Mouse (Mus musculus): ENCODE results near the gene Sf3b3.
"Not testable (repeated sequence)": the region's sequence is repeated elsewhere in the genome, so short reads cannot be mapped to it uniquely, and the experiment has no call there.

Sf3b3 gene

GRCm38 (mm10) chr8:110846405-110847170, at the start of gene Sf3b3, which contains the start of gene Cog4:
Sf3b3 (minus strand) TSS chr8:110846787.
Cog4 (plus strand) TSS chr8:110846600.
- in situ Hi-C loops (cut with MboI) = no loop called here

GRCm38 (mm10) chr8:110895812-110896211, 49.2 kb upstream of the Sf3b3 start:
- in situ Hi-C loops (cut with MboI) = no loop called here

- in situ Hi-C loops (cut with MboI) = no loop called here
Observed at GRCm38 (mm10) chr8:110895254-110895653, 48.7 kb upstream of the Sf3b3 start.

GRCm38 (mm10) chr8:110894851-110895250, 48.3 kb upstream of the Sf3b3 start:
- in situ Hi-C loops (cut with MboI) = no loop called here

GRCm38 (mm10) chr8:110892913-110893312, 46.3 kb upstream of the Sf3b3 start:
- in situ Hi-C loops (cut with MboI) = no loop called here

- in situ Hi-C loops (cut with MboI) = no loop called here
Observed at GRCm38 (mm10) chr8:110892040-110892439, 45.5 kb upstream of the Sf3b3 start.

- in situ Hi-C loops (cut with MboI) = no loop called here
Observed at GRCm38 (mm10) chr8:110889904-110890470, 43.4 kb upstream of the Sf3b3 start.

- in situ Hi-C loops (cut with MboI) = no loop called here
Observed at GRCm38 (mm10) chr8:110888860-110889259, 42.3 kb upstream of the Sf3b3 start.

GRCm38 (mm10) chr8:110888441-110888840, 41.9 kb upstream of the Sf3b3 start:
- in situ Hi-C loops (cut with MboI) = no loop called here

- in situ Hi-C loops (cut with MboI) = no loop called here
Observed at GRCm38 (mm10) chr8:110887551-110887950, 41.0 kb upstream of the Sf3b3 start.

GRCm38 (mm10) chr8:110886634-110887033, 40.0 kb upstream of the Sf3b3 start:
- in situ Hi-C loops (cut with MboI) = no loop called here

- in situ Hi-C loops (cut with MboI) = no loop called here
Observed at GRCm38 (mm10) chr8:110883824-110884223, 37.2 kb upstream of the Sf3b3 start.

- in situ Hi-C loops (cut with MboI) = no loop called here
Observed at GRCm38 (mm10) chr8:110881741-110882310, 35.2 kb upstream of the Sf3b3 start.

GRCm38 (mm10) chr8:110877862-110878261, 31.3 kb upstream of the Sf3b3 start:
- in situ Hi-C loops (cut with MboI) = no loop called here

GRCm38 (mm10) chr8:110870501-110870900, 23.9 kb upstream of the Sf3b3 start:
- in situ Hi-C loops (cut with MboI) = no loop called here

GRCm38 (mm10) chr8:110861347-110862025, 14.9 kb upstream of the Sf3b3 start:
- in situ Hi-C loops (cut with MboI) = not testable (repeated sequence)

GRCm38 (mm10) chr8:110859651-110860501, 13.3 kb upstream of the Sf3b3 start:
- in situ Hi-C loops (cut with MboI) = no loop called here

GRCm38 (mm10) chr8:110856760-110857461, 10.3 kb upstream of the Sf3b3 start:
- in situ Hi-C loops (cut with MboI) = no loop called here

- in situ Hi-C loops (cut with MboI) = not testable (repeated sequence)
Observed at GRCm38 (mm10) chr8:110856073-110856472, 9.5 kb upstream of the Sf3b3 start.

- in situ Hi-C loops (cut with MboI) = no loop called here
Observed at GRCm38 (mm10) chr8:110851186-110851585, 4.6 kb upstream of the Sf3b3 start.
